Mouse (Mus musculus): ENCODE results near the gene Axdnd1. TPM values are rescaled to one million over a fixed set of nuclear protein-coding genes. Genes with fewer than 3 reads are reported as not detected.
"Not testable (repeated sequence)": the region's sequence is repeated elsewhere in the genome, so short reads cannot be mapped to it uniquely, and the experiment has no call there.

Gene Axdnd1
- polyA plus RNA-seq, 1 experiment from 2014 or later = 0.05 TPM

DNA sequence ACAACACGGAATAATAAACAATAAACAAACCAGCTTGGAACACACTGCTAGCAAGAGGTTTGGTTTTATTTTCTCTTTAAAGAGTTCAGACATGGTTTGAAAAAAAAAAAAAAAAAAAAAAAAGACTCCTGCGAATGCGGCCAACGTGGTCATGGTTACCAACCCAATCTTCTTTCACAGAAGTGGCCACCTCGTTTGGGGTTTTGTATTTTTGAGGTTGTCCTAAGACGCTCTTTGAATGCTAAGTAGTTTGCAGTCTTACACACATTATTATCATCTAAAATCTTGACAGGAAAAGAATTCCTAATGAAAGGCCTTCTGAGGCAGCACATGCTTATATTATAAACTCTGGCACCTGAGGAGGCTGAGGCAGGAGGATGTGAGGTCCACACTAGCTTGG is 7.5 kb upstream of the Axdnd1 start:
- Histone ChIP-seq H3K4me3 (no peak overlapping the region), H3K27ac (no peak overlapping the region), H3K9me3 (no peaks in the 10 kb centered on the region), H3K4me1 (replicated peaks) (no peaks in the 10 kb centered on the region), H3K27me3 (ENCODE audit: insufficient read depth, poor library complexity, severe bottlenecking) (no peaks in the 10 kb centered on the region), H3K36me3 (peaks cover 59% of the 10 kb centered on the region)
- no peak for DNase-seq (ENCODE audit: low spot score)
- 94% methylated on average over 6 of the region's 6 CpGs for WGBS

DNA sequence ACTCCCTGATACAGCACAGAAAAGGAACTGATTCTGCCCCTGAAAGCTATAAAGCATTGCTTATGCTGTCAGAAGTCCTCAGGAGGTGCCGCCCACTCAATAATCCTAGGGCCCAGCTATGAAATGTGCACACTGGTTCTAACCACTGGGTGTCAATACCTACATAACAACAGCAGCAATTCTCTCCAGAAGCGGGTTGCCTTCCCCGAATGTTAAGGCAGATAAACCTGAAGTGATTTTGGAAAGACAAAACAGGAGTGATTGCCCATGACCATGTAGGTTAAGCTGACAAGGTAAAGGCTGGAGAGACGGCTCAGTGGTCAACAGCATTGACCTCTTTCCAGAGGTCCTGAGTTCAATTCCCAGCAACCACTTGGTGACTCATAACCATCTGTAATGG is 4.8 kb upstream of the Axdnd1 start:
- DNase-seq (ENCODE audit: low spot score) = no peak
- 92% methylated on average over 4 of the region's 4 CpGs for WGBS
- H3K27ac ChIP-seq = no peak overlapping the region

DNA sequence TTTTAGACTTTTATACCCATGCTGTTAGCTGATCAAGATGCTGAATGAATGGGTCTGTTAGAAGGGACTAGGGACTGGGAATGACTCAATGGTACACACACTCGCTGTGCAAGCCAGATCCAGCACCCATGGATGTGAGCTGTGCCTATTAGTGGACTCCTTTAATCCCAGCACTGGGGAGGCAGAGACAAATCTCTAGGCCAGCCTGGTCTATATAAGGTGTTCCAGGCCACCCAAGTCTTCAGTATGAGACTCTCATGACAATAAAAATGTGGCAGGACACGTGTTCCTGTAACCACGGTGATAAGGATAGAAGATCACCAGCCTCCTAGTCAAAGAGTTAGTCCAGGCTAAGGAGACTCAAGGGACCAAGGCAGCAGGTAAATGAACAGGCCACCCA is 3.1 kb upstream of the Axdnd1 start:
- H3K4me3 ChIP-seq = no peak overlapping the region
- peaks cover 19% of the 10 kb centered on the region for H3K36me3 ChIP-seq
- H3K27me3 ChIP-seq (ENCODE audit: insufficient read depth, poor library complexity, severe bottlenecking) = no peaks in the 10 kb centered on the region
- H3K27ac ChIP-seq = no peak overlapping the region
- 91% methylated on average over 3 of the region's 3 CpGs for WGBS
- H3K4me1 ChIP-seq (replicated peaks) = peaks cover 10% of the 10 kb centered on the region; the same call in 1 of the 2 replicates
- no peaks in the 10 kb centered on the region for H3K9me3 ChIP-seq
- DNase-seq (ENCODE audit: low spot score) = no peak

More for the DNA sequence above, 4.8 kb upstream of the Axdnd1 start:
- H3K4me1 ChIP-seq (replicated peaks) = peaks cover 6% of the 10 kb centered on the region; the same call in 1 of the 2 replicates
- no peak overlapping the region for H3K4me3 ChIP-seq
- no peaks in the 10 kb centered on the region for H3K27me3 ChIP-seq (ENCODE audit: insufficient read depth, poor library complexity, severe bottlenecking)
- H3K9me3 ChIP-seq = no peaks in the 10 kb centered on the region
- peaks cover 33% of the 10 kb centered on the region for H3K36me3 ChIP-seq

DNA sequence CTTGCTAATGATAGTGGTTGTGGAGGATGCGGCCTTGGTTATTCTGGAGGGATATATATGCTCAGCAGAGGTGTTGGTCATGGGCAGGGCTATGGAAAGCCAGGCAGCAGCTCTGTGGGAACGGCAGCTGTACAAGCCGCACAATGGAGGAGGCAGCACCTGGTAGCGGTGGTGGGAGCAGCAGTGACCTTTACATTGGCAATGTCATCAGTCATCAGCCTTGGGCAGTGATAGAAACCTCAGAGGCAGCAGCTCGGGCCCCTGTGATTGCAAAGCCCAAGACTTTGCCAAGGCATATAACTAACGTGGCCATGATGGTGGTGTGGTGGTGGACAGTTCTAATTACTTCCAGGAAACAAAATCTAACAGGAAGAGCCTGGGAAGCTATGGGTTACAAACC is 2.5 kb upstream of the Axdnd1 start:
- Histone ChIP-seq H3K4me1 (replicated peaks) (peaks cover 10% of the 10 kb centered on the region; the same call in 1 of the 2 replicates), H3K36me3 (peaks cover 13% of the 10 kb centered on the region), H3K4me3 (no peak overlapping the region), H3K27me3 (ENCODE audit: insufficient read depth, poor library complexity, severe bottlenecking) (no peaks in the 10 kb centered on the region), H3K27ac (no peak overlapping the region), H3K9me3 (no peaks in the 10 kb centered on the region)
- WGBS = 89% methylated on average over 6 of the region's 6 CpGs
- DNase-seq (ENCODE audit: low spot score) = no peak

DNA sequence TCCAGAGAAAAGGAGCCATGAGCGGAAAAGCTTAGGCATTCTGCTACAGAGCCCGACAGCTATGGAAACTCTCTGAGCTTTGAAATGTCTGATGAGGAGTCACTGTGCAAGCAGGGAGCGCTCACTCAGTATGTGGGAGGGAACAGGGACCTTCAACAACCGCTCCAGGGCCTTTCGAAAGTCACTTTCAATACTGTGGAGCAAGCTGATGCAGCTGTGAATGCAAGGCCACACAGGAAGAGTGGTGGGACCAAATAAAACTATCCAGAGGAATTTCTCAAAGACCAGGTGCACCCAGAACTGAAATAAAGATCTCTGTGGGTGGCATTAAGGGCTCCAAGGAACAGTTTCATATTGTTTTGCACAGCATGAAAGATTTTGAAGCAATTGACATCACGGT is 1.9 kb upstream of the Axdnd1 start:
- Histone ChIP-seq H3K27ac (no peak overlapping the region), H3K4me3 (no peak overlapping the region), H3K4me1 (replicated peaks) (peaks cover 10% of the 10 kb centered on the region; the same call in 1 of the 2 replicates), H3K27me3 (ENCODE audit: insufficient read depth, poor library complexity, severe bottlenecking) (no peaks in the 10 kb centered on the region), H3K36me3 (peaks cover 13% of the 10 kb centered on the region; the same call in 1 of the 2 replicates), H3K9me3 (no peaks in the 10 kb centered on the region)
- no peak for DNase-seq (ENCODE audit: low spot score)
- 74% methylated on average over 6 of the region's 6 CpGs for WGBS

DNA sequence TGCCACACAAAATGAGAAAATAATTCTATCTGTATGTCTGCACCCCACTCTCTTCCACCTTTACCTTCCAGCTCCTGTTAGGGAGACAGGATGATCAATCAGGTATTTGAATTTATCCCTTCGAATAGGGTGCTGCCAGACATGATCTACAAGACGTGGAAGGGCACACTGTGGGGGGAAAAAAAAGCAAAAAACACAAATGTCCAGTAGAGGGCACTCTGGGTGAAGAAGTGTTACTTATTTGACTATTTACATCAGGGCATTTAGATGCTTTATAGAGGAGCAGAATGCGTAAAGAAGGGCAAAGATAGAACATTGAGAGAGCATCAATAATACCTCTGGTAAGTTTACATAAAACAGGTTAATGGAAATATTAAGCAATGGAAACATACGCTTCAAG is 2.8 kb downstream of the Axdnd1 start:
- no peak for DNase-seq (ENCODE audit: low spot score)
- 66% methylated on average over 4 of the region's 4 CpGs for WGBS
- Histone ChIP-seq H3K4me3 (no peak overlapping the region), H3K27me3 (ENCODE audit: insufficient read depth, poor library complexity, severe bottlenecking) (no peaks in the 10 kb centered on the region), H3K9me3 (no peaks in the 10 kb centered on the region), H3K4me1 (replicated peaks) (peaks cover 10% of the 10 kb centered on the region; the same call in 1 of the 2 replicates), H3K36me3 (no peaks in the 10 kb centered on the region), H3K27ac (no peak overlapping the region)

GRCm38 (mm10) chr1:156408521-156408920 is 12.4 kb downstream of the Axdnd1 start:
- H3K27me3 ChIP-seq (ENCODE audit: insufficient read depth, poor library complexity, severe bottlenecking) = no peaks in the 10 kb centered on the region
- H3K36me3 ChIP-seq = no peaks in the 10 kb centered on the region
- no peak overlapping the region for H3K4me3 ChIP-seq
- no peaks in the 10 kb centered on the region for H3K9me3 ChIP-seq
- WGBS = 70% methylated on average over 4 of the region's 4 CpGs
- DNase-seq (ENCODE audit: low spot score) = no peak
- no peaks in the 10 kb centered on the region for H3K4me1 ChIP-seq (replicated peaks)
- H3K27ac ChIP-seq = no peak overlapping the region

DNA sequence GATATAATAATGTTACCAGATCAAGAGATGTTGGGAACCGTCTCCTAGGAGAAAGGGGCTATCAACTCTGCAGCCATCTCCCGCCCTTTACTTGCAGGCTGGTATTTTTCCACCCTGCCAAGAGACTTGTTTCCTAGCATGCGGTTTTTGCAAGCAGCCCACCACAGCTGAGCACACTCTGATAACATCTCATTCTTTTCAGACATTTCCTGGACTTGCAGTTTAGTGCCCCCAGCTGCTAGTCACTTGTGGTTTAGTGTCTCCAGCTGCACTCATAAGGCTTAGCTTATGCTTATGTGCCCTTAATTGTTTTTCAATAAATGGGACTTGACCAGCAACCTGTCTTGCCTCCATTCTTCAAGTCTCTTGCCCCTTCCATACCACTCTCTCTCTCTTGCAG is 13.0 kb downstream of the Axdnd1 start:
- Histone ChIP-seq H3K4me3 (no peak overlapping the region), H3K9me3 (no peaks in the 10 kb centered on the region), H3K4me1 (replicated peaks) (no peaks in the 10 kb centered on the region), H3K27ac (no peak overlapping the region), H3K27me3 (ENCODE audit: insufficient read depth, poor library complexity, severe bottlenecking) (no peaks in the 10 kb centered on the region), H3K36me3 (no peaks in the 10 kb centered on the region)
- WGBS = 75% methylated on average over 3 of the region's 3 CpGs
- no peak for DNase-seq (ENCODE audit: low spot score)

DNA sequence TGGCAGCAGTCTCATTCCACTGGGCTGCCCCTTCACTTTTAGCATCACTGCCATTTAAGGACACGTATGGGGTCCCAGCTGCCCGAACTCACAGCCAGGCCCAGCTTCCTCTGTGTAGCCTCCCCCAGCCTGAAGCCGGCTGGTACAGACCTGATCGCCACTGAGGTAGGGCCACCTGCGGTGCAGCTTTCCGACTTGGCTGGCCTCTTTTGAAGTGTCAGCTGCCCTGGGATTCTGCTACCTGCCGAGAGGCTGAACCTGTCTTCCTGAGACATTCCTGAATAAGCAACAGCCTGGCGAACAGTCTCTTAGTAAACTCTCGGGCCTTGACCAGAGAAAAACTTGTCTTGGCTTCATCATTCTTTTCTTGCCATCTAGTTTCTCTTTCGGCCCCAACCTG is 17.7 kb downstream of the Axdnd1 start:
- no peaks in the 10 kb centered on the region for H3K27me3 ChIP-seq (ENCODE audit: insufficient read depth, poor library complexity, severe bottlenecking)
- H3K36me3 ChIP-seq = no peaks in the 10 kb centered on the region
- no peaks in the 10 kb centered on the region for H3K9me3 ChIP-seq
- WGBS = 32% methylated on average over 10 of the region's 10 CpGs
- no peaks in the 10 kb centered on the region for H3K4me1 ChIP-seq (replicated peaks)
- H3K27ac ChIP-seq = no peak overlapping the region
- H3K4me3 ChIP-seq = no peak overlapping the region
- no peak for DNase-seq (ENCODE audit: low spot score)

- Histone ChIP-seq H3K27me3 (ENCODE audit: insufficient read depth, poor library complexity, severe bottlenecking) (no peaks in the 10 kb centered on the region), H3K4me3 (no peak overlapping the region), H3K27ac (no peak overlapping the region), H3K36me3 (no peaks in the 10 kb centered on the region), H3K4me1 (replicated peaks) (no peaks in the 10 kb centered on the region), H3K9me3 (no peaks in the 10 kb centered on the region)
- no peak for DNase-seq (ENCODE audit: low spot score)
- WGBS = 56% methylated on average over 2 of the region's 2 CpGs
Measured at GRCm38 (mm10) chr1:156402491-156402890, 18.5 kb downstream of the Axdnd1 start.

GRCm38 (mm10) chr1:156400159-156400558 is 20.8 kb downstream of the Axdnd1 start:
- H3K27me3 ChIP-seq (ENCODE audit: insufficient read depth, poor library complexity, severe bottlenecking); H3K4me1 ChIP-seq (replicated peaks); H3K27ac ChIP-seq; H3K36me3 ChIP-seq; DNase-seq (ENCODE audit: low spot score); H3K9me3 ChIP-seq; H3K4me3 ChIP-seq: not testable (repeated sequence)
- 91% methylated on average over 3 of the region's 3 CpGs for WGBS

DNA sequence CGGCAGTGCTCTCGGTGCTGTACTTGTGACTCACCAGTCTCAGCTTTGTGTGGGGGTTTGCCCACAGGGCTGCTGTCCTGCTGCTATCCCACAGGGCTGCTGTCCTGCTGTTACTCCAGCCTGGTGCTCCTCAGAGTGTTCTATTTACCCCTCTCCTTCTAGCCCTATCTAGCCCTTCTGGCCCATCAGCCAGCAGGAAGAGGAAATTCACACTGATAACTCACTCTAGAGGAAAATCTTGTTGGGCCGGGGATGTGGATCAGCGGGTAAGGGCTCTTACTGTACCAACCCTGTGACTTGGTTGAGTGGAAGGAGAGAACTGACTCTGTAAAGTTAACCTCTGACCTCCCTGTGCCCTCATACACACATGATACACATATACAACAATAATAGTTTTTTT is 27.8 kb downstream of the Axdnd1 start:
- no peaks in the 10 kb centered on the region for H3K9me3 ChIP-seq
- no peaks in the 10 kb centered on the region for H3K36me3 ChIP-seq
- H3K27me3 ChIP-seq (ENCODE audit: insufficient read depth, poor library complexity, severe bottlenecking) = no peaks in the 10 kb centered on the region
- no peak overlapping the region for H3K27ac ChIP-seq
- no peaks in the 10 kb centered on the region for H3K4me1 ChIP-seq (replicated peaks)
- WGBS = 84% methylated on average over 4 of the region's 4 CpGs
- H3K4me3 ChIP-seq = no peak overlapping the region
- no peak for DNase-seq (ENCODE audit: low spot score)

DNA sequence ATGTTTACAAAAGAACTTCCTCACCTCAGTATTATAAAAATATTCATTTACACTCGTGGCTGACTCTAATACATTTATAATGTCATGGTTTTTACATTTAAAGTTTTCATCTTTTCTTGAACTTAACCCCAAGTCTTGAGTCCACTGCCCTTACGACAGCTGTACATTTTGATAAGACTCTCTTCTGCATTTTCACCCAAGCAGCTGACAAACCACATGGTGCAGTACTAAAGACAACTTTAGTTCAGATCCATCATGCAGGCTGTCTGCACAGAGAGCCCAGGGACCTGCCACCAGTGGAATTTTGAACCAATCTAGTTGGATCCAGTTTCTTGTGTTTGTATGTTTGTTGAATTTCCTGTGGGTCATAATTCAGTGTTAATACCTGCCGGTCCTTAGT is 34.1 kb downstream of the Axdnd1 start:
- H3K9me3 ChIP-seq = no peaks in the 10 kb centered on the region
- no peak overlapping the region for H3K4me3 ChIP-seq
- no peak for DNase-seq (ENCODE audit: low spot score)
- H3K27me3 ChIP-seq (ENCODE audit: insufficient read depth, poor library complexity, severe bottlenecking) = no peaks in the 10 kb centered on the region
- no peaks in the 10 kb centered on the region for H3K36me3 ChIP-seq
- H3K4me1 ChIP-seq (replicated peaks) = no peaks in the 10 kb centered on the region
- WGBS = 76% methylated on average over 3 of the region's 3 CpGs
- no peak overlapping the region for H3K27ac ChIP-seq

- WGBS = 94% methylated on average over 4 of the region's 4 CpGs
- DNase-seq (ENCODE audit: low spot score) = no peak
Measured at GRCm38 (mm10) chr1:156386232-156386631, 34.7 kb downstream of the Axdnd1 start.

More at GRCm38 (mm10) chr1:156386232-156386631, 34.7 kb downstream of the Axdnd1 start:
- Histone ChIP-seq H3K27ac (no peak overlapping the region), H3K4me1 (replicated peaks) (no peaks in the 10 kb centered on the region), H3K27me3 (ENCODE audit: insufficient read depth, poor library complexity, severe bottlenecking) (no peaks in the 10 kb centered on the region), H3K9me3 (no peaks in the 10 kb centered on the region), H3K36me3 (no peaks in the 10 kb centered on the region), H3K4me3 (no peak overlapping the region)
